Comparison of ENCODE assay signal across 8 mouse cellular contexts in the genomic region with DNA sequence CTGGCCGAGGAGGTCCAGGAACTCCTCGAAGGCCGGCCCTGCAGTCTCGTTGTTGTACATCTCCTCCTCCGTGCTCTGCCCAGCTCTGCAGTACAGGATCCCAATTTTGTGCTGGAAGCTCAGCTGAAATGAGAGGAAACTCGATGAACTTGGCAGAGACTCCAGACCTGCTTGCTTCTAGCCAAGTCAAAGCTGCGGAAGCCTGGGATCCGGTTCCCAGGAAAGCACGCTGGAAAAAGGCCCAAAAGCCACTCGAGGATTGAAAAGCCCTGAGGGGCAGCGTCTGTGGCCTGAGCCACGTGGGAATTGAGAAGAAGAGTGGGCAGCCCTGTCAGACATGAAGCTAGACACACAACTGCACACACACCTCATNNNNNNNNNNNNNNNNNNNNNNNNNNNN.
DNase-seq lines count a peak whose midpoint lies in the region; ATAC-seq lines count a peak whose summit lies in the region.

No protein-coding gene starts in this region.

- no peaks in the 10 kb centered on the region for H3K27me3 ChIP-seq in intestine, embryonic 16.5 days (replicated peaks; ENCODE audit: control insufficient read depth, insufficient read depth, low read length)

- no peak overlapping the region for H3K4me2 ChIP-seq in intestine, embryonic 16.5 days (ENCODE audit: low read depth, low read length)

- no peak overlapping the region for H3K4me3 ChIP-seq in intestine, embryonic 16.5 days (ENCODE audit: low read length)

- peaks cover 4% of the 10 kb centered on the region; the same call in 1 of the 2 replicates for H3K36me3 ChIP-seq in intestine, embryonic 16.5 days (ENCODE audit: control insufficient read depth, insufficient read depth, low read length)

- DNase-seq in layer of hippocampus, adult 11-12 months (ENCODE audit: low spot score) = peak; percentile 34
- DNase-seq in layer of hippocampus, adult 9-10 months (ENCODE audit: low spot score) = no peak
- DNase-seq in gastrocnemius, adult 18-20 months (ENCODE audit: low spot score) = peak; percentile 53
- peak; percentile 79 for DNase-seq in kidney, postnatal 10 days
- peak; percentile 63 to 79 for DNase-seq in lung, postnatal 4 days

- no peak overlapping the region for H3K9ac ChIP-seq in intestine, embryonic 16.5 days (ENCODE audit: low read depth, low read length)

- no peaks in the 10 kb centered on the region for H3K4me1 ChIP-seq in intestine, embryonic 16.5 days (ENCODE audit: control insufficient read depth, insufficient read depth, low read length)

- peak; percentile 72 for ATAC-seq in cerebellum, adult (ENCODE audit: insufficient number of reproducible peaks, low FRiP score, low TSS enrichment)
- ATAC-seq in intestine, embryonic 16.5 days = no peak
- ATAC-seq in megakaryocyte-erythroid progenitor cell, adult 5-6 weeks (replicated peaks; ENCODE audit: low FRiP score, low TSS enrichment, poor library complexity, severe bottlenecking) = no peak

- no peaks in the 10 kb centered on the region for H3K9me3 ChIP-seq in intestine, embryonic 16.5 days (ENCODE audit: control insufficient read depth, low read length)

- WGBS in intestine, embryonic 16.5 days = 59% methylated on average over 12 of the region's 12 CpGs

- no peak overlapping the region for H3K27ac ChIP-seq in intestine, embryonic 16.5 days (ENCODE audit: low read length)
